In the genomic region with DNA sequence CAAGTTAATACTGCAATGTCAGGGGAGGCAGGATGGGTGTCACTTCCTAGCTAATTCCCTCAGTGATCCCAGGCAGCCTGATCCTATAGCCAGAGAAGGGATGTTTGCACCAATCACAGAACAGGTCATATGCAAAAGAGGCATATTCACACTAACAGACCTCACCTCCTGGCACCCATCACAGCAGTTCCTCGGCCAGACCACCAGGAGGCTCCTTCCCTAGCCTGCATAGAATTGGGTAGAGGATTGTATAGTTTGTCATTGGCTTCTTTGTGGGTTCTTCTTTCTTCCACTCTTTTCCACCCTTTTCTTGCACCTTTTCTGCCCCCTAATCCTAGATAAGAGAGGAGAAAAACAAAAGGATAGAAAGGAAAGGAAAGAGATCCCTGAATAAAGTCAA, we compare ENCODE assay signal across 12 mouse cellular contexts. TPM values are rescaled to one million over a fixed set of nuclear protein-coding genes. Genes with fewer than 3 reads are reported as not detected.
DNase-seq lines count a peak whose midpoint lies in the region; ATAC-seq and TF ChIP-seq lines count a peak whose summit lies in the region.
"Had no signal": no experiment of that assay in that cellular context is flagged by ENCODE, and none has a peak within 500 bp of the region (broad histone marks: within the 10 kb centered on the region; RNA-seq: fewer than 3 reads in every experiment).

No protein-coding gene starts in this region.

- no peaks in the 10 kb centered on the region for H3K27me3 ChIP-seq in heart, postnatal 0 days (ENCODE audit: control insufficient read depth, insufficient read depth, low read length)
- H3K27me3 ChIP-seq in liver, embryonic 14.5 days (ENCODE audit: control insufficient read depth, insufficient read depth, low read length) = no peaks in the 10 kb centered on the region
- H3K27me3 ChIP-seq: kidney, embryonic 15.5 days; limb, embryonic 15.5 days had no signal

- no peak overlapping the region for H3K4me3 ChIP-seq in heart, postnatal 0 days (ENCODE audit: low read depth, low read length)
- no peak overlapping the region for H3K4me3 ChIP-seq in liver, embryonic 14.5 days (ENCODE audit: insufficient read depth in 1 of 2, low read depth in 2 of 2, low read length in 2 of 2)
- H3K4me3 ChIP-seq: heart, embryonic 10.5 days; kidney, embryonic 15.5 days; limb, embryonic 15.5 days had no signal

- 47% methylated on average over 1 of the region's 1 CpGs for WGBS in heart, postnatal 0 days
- 35% methylated on average over 1 of the region's 1 CpGs for WGBS in liver, embryonic 14.5 days (ENCODE audit: insufficient replicate concordance)

- ATAC-seq in heart, postnatal 0 days (ENCODE audit: insufficient read depth, low read depth) = no peak
- no peak for ATAC-seq in liver, embryonic 14.5 days (ENCODE audit: insufficient read depth)

- no peak overlapping the region for H3K4me2 ChIP-seq in heart, postnatal 0 days (ENCODE audit: low read depth, low read length)
- no peak overlapping the region for H3K4me2 ChIP-seq in liver, embryonic 14.5 days (ENCODE audit: low read depth)
- H3K4me2 ChIP-seq: kidney, embryonic 15.5 days; limb, embryonic 15.5 days had no signal

- DNase-seq in heart, postnatal 0 days (ENCODE audit: low spot score) = no peak
- DNase-seq in heart, adult 18-20 months = no peak
- DNase-seq in thymus, postnatal 14 days = peak; percentile 20
- DNase-seq in thymus, postnatal 0 days (ENCODE audit: low spot score) = no peak
- DNase-seq in liver, embryonic 14.5 days (ENCODE audit: low read depth in 3 of 3, low spot score in 3 of 3) = no peak
- DNase-seq in urinary bladder, postnatal 25 days (ENCODE audit: low spot score) = no peak
- DNase-seq in adipocyte (ENCODE audit: low spot score) = no peak
- no peak for DNase-seq in c-Kit-positive CD71-positive TER-119-positive erythroid progenitor cells, embryonic 14.5 days (ENCODE audit: low spot score)
- DNase-seq: cerebellum, adult 9-10 months had no signal

- H3K9me3 ChIP-seq in heart, postnatal 0 days (replicated peaks; ENCODE audit: control insufficient read depth, low read length) = 0 out of 2 replicates have a peak, but pooled peaks cover 6% of the 10 kb centered on the region
- H3K9me3 ChIP-seq in liver, embryonic 14.5 days (ENCODE audit: control insufficient read depth, low read length) = no peaks in the 10 kb centered on the region
- H3K9me3 ChIP-seq: heart, embryonic 10.5 days; kidney, embryonic 15.5 days; limb, embryonic 15.5 days had no signal

- no peaks in the 10 kb centered on the region for H3K36me3 ChIP-seq in heart, postnatal 0 days (replicated peaks; ENCODE audit: control insufficient read depth, insufficient read depth, low read length)
- H3K36me3 ChIP-seq in liver, embryonic 14.5 days (replicated peaks; ENCODE audit: control insufficient read depth, insufficient read depth, low read depth) = no peaks in the 10 kb centered on the region
- H3K36me3 ChIP-seq: heart, embryonic 10.5 days; kidney, embryonic 15.5 days; limb, embryonic 15.5 days had no signal

- H3K27ac ChIP-seq in heart, postnatal 0 days (ENCODE audit: low read depth) = no peak overlapping the region
- H3K27ac ChIP-seq in liver, embryonic 14.5 days = no peak overlapping the region
- H3K27ac ChIP-seq: heart, embryonic 10.5 days; kidney, embryonic 15.5 days; limb, embryonic 15.5 days had no signal

- TF ChIP-seq EP300 in heart, postnatal 0 days (IDR thresholded peaks at IDR 0.05; ENCODE audit: low read depth) = no peak
- no peak for TF ChIP-seq EP300 in liver, embryonic 14.5 days (IDR thresholded peaks at IDR 0.05; ENCODE audit: low read depth)

- H3K9ac ChIP-seq in heart, postnatal 0 days (replicated peaks; ENCODE audit: low read depth, low read length) = no peak overlapping the region
- no peak overlapping the region for H3K9ac ChIP-seq in liver, embryonic 14.5 days (replicated peaks)
- H3K9ac ChIP-seq: kidney, embryonic 15.5 days; limb, embryonic 15.5 days had no signal

- TF ChIP-seq CTCF in heart, postnatal 0 days (IDR thresholded peaks at IDR 0.05; ENCODE audit: low read depth) = peak; percentile 19; the same call in 1 of the 2 replicates
- TF ChIP-seq CTCF in liver, embryonic 14.5 days (IDR thresholded peaks at IDR 0.05; ENCODE audit: low read depth) = peak; percentile 67

- H3K4me1 ChIP-seq in heart, postnatal 0 days (ENCODE audit: control insufficient read depth, insufficient read depth) = no peaks in the 10 kb centered on the region
- no peaks in the 10 kb centered on the region for H3K4me1 ChIP-seq in liver, embryonic 14.5 days (replicated peaks; ENCODE audit: control insufficient read depth in 2 of 2, insufficient read depth in 2 of 2, low read length in 1 of 2)
- H3K4me1 ChIP-seq: heart, embryonic 10.5 days; kidney, embryonic 15.5 days; limb, embryonic 15.5 days had no signal

RNA-seq across cellular contexts. Expression of a gene that starts 10.0 kb away (rescaled TPM):
- total RNA-seq in heart, postnatal 0 days (2014; rRNA removed; ENCODE audit: low replicate concordance) = not detected in 2 replicates
- polyA plus RNA-seq in heart, postnatal 0 days (2015; fragmentation: Nextera tagmentation; extraction: Ambion mirVana) = 0.63 TPM in 1 of 2 replicates, not detected in the other
- 100 to 1,000 TPM in 1 of 2 experiments, 1 to 10 TPM in 1; 1.1 to 108 TPM for total RNA-seq in heart, adult 18-20 months (2021)
- polyA plus RNA-seq in thymus, postnatal 0 days (2015; fragmentation: Nextera tagmentation; extraction: Ambion mirVana) = 0.19 and 1.0 TPM in 2 replicates
- not detected in 2 replicates for polyA plus RNA-seq in liver, embryonic 14.5 days (2012; rRNA removed)
- not detected in 2 replicates for polyA plus RNA-seq in liver, embryonic 14.5 days (2014; fragmentation: Nextera tagmentation; extraction: Ambion mirVana)
- polyA plus RNA-seq: heart, embryonic 10.5 days; kidney, embryonic 15.5 days; limb, embryonic 15.5 days had no signal

RNA-seq across cellular contexts. Expression of a gene that starts 32.2 kb away (rescaled TPM):
- total RNA-seq in heart, postnatal 0 days (2014; rRNA removed; ENCODE audit: low replicate concordance) = 8.2 and 9.2 TPM in 2 replicates
- 5.6 and 6.0 TPM in 2 replicates for polyA plus RNA-seq in heart, postnatal 0 days (2015; fragmentation: Nextera tagmentation; extraction: Ambion mirVana)
- total RNA-seq in heart, adult 18-20 months (2021) = 1 to 10 TPM; 8.4 to 8.9 TPM
- 10.8 and 11.9 TPM in 2 replicates for polyA plus RNA-seq in thymus, postnatal 0 days (2015; fragmentation: Nextera tagmentation; extraction: Ambion mirVana)
- polyA plus RNA-seq in liver, embryonic 14.5 days (2012; rRNA removed) = 2.1 and 2.9 TPM in 2 replicates
- polyA plus RNA-seq in liver, embryonic 14.5 days (2014; fragmentation: Nextera tagmentation; extraction: Ambion mirVana) = 6.3 and 6.6 TPM in 2 replicates

RNA-seq across cellular contexts. Expression of a gene that starts 48.1 kb away (rescaled TPM):
- total RNA-seq in heart, postnatal 0 days (2014; rRNA removed; ENCODE audit: low replicate concordance) = not detected in 2 replicates
- not detected in 2 replicates for polyA plus RNA-seq in heart, postnatal 0 days (2015; fragmentation: Nextera tagmentation; extraction: Ambion mirVana)
- not detected for total RNA-seq in heart, adult 18-20 months (2021)
- not detected in 2 replicates for polyA plus RNA-seq in thymus, postnatal 0 days (2015; fragmentation: Nextera tagmentation; extraction: Ambion mirVana)
- not detected in 2 replicates for polyA plus RNA-seq in liver, embryonic 14.5 days (2012; rRNA removed)
- not detected in 2 replicates for polyA plus RNA-seq in liver, embryonic 14.5 days (2014; fragmentation: Nextera tagmentation; extraction: Ambion mirVana)
- polyA plus RNA-seq: heart, embryonic 10.5 days; kidney, embryonic 15.5 days; limb, embryonic 15.5 days had no signal
